Mouse (Mus musculus) activated CD4-positive, CD25-positive, alpha-beta regulatory T cell, adult 4 months (primary cell): ENCODE data around the gene Sun3. TPM values are rescaled to one million over a fixed set of nuclear protein-coding genes. Genes with fewer than 3 reads are reported as not detected.

Source experiments
- ATAC-seq: one replicate; pipeline ENCODE4 v1.8.0; 2017
- polyA plus RNA-seq, 2 experiments: library from polyadenylated mRNA; unstranded; fragments of 100-300 nt; shearing (Covaris generic); gene quantifications; one replicate each; pipeline ENCODE4 v1.2.1; 2017

Sun3 gene
- polyA plus RNA-seq, result not detected

DNA sequence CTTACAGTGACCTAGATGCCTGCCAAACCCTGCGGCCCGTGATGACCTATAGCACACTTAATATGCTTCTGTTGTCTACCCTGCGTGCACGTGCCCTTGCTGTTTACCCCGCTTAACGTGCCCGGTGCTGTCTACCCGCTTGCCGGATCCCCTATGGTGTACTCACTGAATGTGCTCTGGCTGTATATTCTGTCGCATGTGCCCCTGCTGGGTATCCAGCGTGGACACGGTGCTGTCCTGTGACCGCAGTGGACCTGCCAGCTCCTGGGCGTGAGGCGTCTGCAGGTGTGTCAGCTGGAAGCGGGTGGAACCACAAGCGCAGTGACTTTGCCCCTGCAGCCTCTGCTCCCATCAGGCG, at the start of gene Sun3:
Sun3 (minus strand) TSS at position 289 of the 358 bp plus-strand sequence.
- ATAC-seq, result no peak

DNA sequence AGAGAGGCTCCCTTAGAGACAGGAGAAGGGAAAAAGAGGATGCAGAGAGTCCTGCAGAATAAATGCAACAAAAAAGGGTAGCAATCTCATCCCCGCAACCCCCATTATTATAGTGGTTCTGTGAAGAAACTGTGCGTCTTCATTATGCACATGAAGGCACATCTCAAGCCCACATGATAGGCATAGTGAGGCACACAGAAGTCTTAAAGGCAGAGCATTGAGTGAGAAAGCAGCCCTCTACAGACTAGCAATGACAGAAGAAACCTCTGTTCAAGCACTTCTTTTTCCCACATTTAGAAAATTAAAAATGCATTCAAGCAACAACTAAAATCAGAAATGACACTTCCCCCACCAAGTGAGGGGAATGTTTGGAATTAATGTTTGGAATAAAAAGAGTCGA, 27.7 kb upstream of the Sun3 start:
- no peak for ATAC-seq

DNA sequence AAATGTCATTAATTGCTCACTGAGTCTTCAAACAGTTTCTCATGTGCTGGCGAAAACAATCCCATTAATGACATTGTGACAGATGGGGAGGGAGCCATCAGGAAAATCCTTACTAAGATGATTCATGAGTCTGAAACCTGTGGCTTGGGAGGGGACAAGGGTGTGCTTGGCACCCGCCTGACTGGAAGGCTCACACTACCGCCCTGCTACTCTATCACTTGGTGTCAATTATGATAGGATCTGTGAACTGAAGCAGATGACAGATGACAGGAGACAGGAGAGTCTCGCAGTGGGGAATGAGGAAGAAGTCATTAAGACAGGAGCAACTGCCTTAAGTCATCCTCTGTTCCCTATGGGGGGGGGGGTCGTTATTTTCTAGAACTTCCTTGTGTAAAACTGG, 11.7 kb upstream of the Sun3 start:
- ATAC-seq, result no peak

DNA sequence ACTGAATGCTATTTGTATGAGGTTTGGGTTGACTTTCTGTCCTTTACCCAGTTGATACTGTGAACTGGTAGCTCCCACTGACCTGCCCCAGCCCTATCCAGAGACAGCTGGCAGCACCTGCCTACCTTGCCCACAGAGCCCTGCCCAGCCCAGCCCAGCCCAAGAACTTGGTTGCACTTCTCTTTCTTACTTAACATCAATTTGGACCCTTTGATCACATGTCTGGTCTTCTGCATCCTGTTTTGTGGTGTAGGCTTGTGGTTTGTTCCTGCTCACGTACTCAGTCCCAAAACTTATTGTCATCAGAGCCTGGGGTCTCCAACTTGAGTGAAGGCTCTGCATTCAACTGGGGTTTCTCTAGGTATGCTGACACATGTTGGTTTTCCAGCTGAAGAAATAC, 11.2 kb upstream of the Sun3 start:
- ATAC-seq, result no peak

DNA sequence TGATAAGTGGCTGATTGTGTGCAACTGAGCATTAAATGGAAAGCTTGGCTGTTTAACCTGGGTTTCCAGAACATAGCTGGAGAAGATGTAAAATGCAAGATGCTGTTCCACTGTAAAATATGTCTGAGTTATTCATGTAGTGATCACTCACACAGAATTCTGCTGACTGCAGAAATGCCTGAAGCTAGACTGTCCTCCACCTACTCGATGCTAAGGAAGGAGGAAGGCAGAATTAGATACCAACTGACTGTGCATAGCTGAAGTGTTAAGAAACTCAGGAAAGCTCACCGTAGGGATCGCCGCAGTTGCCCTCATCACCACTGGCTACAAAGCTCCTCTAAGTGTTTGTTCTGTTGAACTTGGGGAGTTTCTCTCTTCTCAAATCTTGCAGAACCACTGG, 8.9 kb upstream of the Sun3 start:
- no peak for ATAC-seq

DNA sequence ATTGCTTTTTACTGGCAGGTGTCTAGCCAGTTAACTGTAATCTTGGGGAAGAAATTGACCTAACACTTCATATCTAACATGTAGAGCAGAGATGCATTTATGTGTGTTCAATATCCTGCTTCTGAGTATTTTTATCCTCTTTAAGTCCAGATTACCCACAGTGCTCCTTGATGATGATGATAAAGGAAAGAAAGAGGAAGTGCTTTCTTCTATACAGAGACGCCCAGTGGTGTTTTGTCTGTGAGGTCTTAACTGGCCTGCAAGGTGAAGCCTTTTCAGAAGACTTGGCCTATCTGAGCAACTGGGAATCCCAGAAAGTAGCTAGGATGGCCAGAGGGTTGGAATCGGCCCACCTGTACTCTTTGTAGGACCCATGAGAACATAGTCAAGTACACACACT, 8.1 kb upstream of the Sun3 start:
- ATAC-seq, result no peak

DNA sequence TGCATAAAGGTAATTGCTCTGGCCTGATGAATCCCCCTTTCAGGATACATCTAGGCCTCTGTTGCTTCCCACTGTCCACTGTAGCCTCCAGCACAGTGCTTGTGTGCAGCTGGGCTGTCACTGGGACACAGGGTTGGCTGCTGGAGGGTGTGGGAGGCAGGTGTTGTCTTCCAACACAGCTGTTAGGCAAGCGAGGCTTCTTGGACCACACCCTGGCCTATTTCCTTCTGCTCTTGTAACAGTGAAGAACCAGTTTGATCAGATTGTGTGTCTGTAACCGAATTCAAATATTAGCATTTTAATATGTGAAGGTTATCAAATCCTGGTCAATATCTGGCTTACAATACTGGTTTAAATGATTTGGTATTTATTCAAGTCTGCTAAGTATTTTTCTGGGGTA, 3.1 kb upstream of the Sun3 start:
- ATAC-seq, result no peak

DNA sequence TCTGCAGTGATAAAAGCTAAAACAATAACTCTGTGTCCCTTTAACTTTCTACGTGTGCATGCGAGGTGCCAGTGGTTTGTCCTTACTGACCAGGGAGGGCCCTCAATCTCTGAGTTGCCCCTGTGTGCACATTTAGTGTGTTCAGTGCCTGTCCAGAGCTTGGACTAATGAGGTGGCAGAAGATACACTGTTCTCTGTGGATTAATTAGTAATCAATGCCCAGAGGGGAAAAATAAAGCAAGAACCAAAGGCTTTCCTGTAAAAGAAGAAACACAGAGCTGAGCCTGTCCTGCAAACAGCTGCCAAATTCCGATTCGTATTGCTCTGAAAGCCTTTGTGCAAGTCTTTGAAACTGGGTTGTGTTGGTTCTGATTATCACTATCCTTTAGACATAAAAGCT, 1.4 kb upstream of the Sun3 start:
- no peak for ATAC-seq

DNA sequence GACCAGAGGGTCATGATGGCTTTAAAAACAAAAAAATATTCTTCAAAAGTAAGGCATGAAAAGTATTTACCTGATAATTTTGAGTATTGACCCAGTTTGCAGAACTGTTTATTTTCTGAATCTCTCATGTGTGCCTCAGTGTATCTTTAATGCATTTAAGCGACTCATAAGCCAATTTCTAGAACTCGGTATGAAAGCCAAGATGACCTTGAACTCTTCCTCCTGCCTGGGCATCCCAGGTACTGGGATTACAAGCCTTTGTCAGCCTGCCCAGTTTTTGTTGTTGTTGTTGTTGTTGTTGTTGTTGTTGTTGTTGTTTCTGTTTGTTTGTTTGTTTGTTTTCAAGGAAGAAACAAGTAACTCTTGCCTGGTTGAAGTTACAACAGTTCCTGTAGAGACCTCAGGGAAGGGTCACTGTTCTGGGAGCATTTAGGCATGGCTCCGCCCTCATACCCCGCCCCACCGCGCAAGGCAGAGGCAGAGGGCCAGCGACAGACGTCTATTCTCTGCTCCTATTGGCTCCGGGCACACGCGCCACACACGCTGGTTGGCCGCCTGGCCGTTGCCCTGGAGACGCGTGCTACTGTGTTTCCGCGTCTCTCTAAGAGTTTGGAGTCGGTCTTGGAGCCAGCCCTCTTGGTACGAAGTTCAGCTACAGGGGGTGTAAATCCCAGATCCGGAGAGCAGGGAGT, 634 bp downstream of the Sun3 start, which contains the start of gene Gm11992:
Gm11992 (plus strand) TSS at position 584 of the 692 bp plus-strand sequence.
- peak; percentile 61 for ATAC-seq

DNA sequence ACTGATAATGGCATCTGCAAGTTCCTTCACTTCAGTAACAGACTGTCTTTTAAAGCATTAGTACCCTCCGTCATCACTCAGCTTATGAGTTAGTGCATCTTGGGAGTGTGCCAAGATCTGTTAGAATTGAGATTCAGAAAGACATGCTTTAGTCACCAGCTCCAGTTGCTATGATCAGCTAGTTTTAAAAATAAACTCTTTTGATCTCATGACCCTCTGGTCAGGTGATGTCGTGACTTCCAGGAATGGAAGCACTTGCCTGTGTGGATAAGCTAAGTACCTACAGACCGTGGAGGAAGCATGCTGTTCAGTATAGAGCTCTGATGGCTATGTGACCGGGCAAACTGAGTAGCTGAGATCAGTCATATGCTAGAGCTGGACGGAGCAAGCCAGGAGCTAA, 1.7 kb downstream of the Sun3 start:
- ATAC-seq, result no peak

DNA sequence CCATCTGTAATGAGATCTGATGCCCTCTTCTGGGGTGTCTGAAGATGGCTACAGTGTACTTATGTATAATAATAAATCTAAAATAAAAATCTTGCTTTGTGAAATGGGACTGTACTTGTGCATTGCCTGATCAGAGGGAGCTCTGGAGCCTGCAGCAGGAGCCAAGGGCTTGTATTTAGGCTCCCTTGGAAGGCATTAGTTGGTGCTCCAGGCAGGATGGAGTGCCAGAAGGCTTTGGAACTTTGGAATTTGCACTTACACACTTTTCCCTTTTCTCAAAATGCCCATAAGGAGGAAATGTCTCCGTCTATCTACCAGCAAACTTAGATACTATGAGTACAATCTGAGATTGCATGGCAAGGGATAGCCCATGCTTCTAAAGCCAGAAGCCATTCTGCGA, 2.2 kb downstream of the Sun3 start:
- no peak for ATAC-seq

DNA sequence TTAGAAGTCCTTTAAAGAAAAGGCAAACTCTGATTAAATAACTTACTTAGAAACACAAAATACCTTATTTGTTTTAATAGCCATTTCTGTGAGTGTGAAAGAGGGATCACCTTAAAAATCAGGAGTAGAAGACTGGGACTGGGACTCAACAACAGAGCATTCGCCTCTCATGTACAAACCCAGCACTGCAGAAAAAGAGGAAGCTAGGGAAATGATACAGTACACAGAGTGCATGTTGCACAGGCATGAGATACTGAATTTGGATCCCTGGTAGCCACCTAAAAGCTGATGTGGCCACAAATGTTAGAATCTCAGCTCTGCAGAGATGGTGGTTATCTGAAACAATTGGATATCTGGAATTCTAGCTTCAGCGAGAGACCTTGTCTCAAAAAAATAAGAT, 17.3 kb downstream of the Sun3 start:
- no peak for ATAC-seq

DNA sequence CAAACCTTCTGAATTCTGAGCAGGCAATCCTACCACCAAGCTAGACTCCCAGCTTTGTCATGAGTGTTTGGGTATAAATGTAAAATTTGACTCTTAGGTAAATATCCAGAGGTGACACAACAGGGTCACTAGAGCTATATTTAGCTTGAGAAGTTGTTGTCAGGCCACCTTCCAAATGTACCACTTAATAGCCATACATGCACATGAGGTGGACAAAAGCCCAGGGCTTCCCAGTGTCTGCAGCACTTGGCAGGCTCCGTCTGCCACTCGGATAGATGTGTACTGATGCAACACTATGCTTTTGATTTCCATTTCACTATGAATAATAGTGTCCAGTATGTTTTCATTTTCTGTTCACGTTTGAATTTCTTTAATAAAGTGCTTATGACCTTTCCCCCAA, 23.6 kb downstream of the Sun3 start:
- ATAC-seq, result no peak

DNA sequence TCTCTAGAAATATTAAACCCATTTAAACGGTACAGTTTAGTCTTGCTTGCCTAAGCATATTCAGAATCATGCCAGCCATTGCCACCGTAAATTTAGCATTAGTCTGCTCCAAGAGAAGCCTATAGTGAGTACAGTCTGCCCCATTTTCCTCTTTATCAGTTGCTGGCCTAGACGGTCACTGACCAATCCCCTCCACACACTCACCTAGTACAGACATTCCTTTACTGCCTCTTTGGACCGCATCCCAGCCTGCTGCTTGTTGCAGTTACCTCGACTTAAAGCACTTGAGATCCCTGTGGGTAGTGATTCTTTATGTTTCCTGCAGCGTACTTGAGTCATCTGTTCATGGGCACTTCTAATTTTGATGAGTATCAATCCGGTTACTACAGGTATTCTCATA, 24.0 kb downstream of the Sun3 start:
- ATAC-seq, result no peak

DNA sequence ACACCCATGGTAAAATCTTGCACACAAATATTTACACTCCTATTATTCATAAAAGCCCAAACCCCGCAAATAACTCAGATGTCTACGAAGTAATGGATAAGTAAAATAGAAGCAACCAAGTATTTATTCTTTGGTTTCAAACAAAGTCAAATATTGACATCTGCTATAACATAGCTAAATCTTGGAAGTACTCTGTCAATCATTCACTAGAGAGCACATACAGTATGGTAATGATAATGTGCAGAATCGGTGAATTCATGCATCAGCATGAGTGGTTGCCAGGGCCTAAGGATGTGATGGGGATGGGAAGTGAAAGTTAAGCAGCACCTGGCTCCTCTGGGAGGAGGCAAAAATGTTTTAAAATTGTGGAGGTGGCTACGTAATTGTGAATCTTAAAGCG, 28.6 kb downstream of the Sun3 start:
- ATAC-seq, result no peak

DNA sequence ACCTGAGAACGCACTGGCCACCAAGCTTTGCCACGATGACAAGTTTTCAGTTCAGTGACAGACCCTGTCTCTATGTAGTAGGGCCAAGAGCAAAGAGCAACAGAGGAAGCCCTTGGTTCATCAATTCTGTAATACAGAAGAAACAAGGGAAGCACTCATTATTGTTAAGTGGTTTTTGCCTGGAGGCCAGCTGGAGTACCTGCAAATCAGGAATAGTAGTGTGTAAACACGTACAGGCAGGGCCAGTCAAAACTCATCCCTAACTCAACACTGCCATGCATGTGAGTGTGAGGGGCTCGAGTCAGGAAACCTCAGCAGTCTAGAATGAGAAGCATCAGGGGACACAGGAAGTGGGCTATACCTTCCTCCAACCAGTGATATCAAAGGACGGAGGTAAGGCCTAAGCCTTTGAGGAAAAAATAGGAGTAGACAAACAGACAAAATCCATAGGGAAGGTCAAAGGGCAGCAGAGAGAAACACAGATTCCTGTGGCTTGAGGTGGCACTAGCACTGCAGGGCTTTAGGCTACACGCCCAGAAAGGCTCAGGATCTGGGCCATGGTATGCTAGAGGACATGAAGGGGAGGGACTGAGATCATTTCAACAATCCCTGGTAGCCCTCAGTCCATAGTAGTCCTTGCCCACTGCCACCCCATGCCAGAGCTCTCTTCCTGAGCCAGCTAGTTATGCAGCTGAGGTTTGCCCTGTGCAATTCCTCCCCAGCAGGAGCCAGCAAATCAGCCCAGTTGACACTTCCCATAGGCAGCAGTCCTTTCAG, 30.1 kb downstream of the Sun3 start:
- no peak for ATAC-seq

DNA sequence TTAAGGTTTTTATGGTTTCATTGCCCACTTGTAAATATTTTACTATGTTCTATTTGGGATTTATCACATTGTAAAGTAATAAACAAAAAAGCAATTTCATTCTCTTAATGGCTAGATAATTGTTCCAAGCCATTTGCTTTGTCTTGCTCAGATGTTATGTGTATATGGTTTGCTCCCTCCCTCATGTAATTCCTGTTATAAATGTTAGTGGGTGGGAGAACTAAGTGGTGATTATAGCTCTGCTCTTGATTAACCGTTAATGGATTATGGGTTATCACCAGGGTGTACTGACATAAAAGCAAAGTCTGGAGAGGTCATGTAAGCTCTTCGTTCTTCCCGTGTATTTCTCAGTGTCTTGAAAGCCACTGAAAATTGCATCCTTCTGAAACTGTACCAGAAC, 34.1 kb downstream of the Sun3 start:
- no peak for ATAC-seq

DNA sequence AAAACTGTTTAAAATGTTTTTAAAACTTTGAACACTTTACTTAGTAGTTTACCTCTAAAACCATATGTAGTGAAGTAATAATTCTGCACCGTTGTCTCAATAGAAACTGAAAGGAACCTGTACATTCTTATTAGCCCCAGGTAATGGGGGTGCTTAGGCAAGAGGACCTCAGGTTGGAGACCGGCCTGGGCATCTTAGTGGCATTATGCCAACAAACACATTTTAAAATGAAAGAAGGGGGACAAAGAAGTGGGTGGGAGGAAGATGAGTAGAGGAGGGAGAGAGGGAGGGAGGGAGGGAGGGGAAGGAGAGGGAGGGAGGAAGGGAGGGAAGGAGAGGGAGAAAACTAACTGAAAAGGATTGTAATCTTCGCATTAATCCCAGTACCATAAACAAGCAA, 37.4 kb downstream of the Sun3 start:
- no peak for ATAC-seq

DNA sequence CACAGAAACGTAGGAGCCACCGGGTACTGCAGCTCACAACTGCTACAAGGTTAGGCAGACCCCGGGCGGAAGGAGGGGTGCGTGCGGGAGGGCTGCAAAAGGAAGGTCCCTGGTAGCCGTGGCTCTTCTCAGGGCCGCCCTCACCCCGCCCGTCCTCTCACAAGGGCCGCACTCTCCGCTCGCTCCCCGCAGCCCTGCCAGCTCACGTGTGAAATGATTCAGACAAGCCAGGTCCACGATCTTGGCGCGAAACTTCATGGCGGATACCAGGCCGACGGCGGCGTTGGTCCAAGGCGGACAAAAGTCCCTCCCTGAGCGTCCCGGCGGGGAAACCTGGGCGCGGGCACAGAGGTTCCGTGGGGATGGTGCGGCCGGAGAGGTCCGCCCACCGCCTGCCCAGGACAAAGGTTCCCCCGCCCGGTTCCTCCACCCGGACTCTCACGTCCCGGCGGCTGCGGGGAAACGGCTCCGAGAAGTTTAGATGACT, 37.9 kb downstream of the Sun3 start, which contains the start of gene Hus1:
Hus1 (minus strand) TSS at position 339 of the 487 bp plus-strand sequence.
- ATAC-seq, result peak; percentile 78

DNA sequence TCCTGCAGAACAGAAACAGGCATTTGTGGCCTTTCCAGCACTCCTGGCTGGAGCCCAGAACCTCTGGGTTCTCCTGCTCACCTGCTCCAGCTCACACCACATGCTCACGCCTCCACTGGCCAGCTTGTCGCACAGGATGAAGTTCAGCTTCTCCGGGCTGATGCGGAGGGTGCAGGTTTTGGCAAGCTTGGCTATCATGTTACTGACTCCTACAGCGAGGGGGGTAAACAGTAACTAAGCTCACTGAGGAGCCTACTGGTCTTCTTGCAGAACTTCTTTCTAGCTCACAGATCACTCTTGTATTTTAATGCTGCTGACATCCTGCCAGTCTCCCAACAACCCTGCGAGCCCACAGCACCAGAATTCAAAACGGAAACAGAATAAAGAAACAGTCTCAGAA, 38.4 kb downstream of the Sun3 start:
- no peak for ATAC-seq

DNA sequence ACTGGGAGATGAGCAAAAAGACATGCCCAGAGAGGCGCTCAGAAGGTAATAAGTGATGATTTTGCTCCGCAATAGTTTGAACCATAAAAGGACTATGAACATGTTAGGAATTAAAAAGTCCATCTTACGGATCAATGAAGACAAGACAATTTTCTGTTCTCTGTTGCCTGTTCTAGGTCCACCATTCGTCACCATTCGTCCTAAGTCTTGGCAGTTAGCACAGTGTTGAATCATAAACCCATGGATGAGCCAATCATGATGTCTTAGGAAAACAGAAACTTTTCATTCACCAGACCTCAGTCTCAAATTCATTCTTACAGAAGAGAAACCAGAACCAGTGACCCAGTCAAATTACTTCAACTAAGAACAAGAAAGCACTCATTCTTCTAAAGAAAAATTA, 40.0 kb downstream of the Sun3 start:
- no peak for ATAC-seq

DNA sequence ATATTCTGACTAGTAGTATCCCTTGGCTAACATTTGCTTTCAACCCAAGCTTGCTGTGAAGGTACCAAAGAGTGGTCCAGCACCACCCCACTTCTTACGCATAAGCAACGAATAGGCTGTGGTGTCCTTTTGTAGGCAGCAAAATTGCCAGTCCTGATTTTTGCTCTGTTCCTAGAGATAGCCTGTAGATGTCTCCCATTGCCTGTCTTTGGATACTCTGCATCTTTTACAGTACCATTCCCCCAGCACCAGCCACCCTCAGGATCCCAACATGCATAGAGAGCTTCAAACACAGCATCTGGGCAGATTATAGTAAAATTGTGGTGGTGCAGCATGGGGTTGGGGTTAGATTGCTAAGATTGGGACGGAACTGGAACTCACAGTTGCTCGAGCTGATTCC, 60.7 kb downstream of the Sun3 start:
- no peak for ATAC-seq

DNA sequence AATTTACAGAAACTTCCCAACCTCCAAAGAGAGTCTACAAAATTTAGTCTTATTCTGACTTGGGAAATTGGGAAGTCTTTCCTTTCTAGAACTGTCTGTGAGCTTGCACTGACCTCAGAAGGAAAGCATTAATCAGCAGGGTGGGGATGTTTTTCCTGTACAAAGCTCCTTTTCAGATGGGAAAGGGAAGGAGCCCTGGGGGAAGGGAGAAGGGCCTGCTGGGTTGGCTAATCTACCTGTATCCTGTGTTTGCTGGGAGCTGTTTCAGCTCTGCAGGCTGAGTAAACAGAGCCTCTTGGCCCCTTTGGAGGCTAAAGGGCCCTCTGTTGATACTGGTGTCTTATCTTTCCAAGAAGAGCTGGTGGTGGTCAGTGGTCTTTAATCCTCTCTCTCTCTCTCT, 62.7 kb downstream of the Sun3 start:
- ATAC-seq, result no peak

DNA sequence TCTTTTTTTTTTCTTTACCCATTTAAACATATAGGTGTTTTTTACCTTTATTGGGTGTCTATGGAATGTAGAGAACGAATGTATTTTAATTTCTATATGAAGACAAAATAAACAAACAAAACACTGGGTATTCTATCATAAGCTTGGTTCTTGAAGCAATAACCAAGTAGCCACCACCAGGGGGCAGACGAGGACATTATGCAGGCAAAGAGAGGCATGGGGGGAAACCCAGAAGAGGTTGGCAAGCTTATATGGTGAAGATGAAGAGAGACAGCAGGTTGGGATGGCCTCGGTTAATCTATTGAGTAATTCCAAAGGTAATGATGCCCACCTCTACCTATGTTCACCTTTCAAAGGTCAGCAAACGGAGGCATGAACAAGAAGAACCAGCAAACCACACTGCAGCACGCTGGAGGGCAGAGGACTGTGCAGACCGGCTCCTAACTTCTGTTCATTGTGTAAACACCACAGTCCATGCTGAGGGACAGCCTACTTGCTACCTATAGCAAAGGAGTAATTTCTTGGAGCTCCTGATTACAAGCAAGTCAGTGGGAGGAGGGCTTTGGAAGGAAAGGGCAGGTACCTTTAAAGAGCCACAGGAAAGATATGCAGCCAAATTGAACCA, 65.4 kb downstream of the Sun3 start:
- ATAC-seq, result peak; percentile 54
